Mouse (Mus musculus): ENCODE measurements at regions not wholly inside any gene's neighbourhood (a gene's known extent, or its start where the extent isn't known, plus 50 kb on each side); places are given as distances from the start of the nearest gene placed in this dataset.

GRCm38 (mm10) chr1:92772784-92773113 is 58.7 kb upstream of the Gpc1 start:
- TF ChIP-seq CTCF (IDR thresholded peaks at IDR 0.05; ENCODE audit: borderline replicate concordance, extremely low read depth, insufficient read depth, insufficient read length) (no peak), POLR2A (IDR thresholded peaks at IDR 0.05; ENCODE audit: borderline replicate concordance, extremely low read depth, insufficient read depth, insufficient read length, poor library complexity, severe bottlenecking) (no peak)

Measured in brain, embryonic 14.5 days (tissue).